Mouse (Mus musculus): ENCODE data around the gene Lyz1.
"Not testable (repeated sequence)": the region's sequence is repeated elsewhere in the genome, so short reads cannot be mapped to it uniquely, and the experiment has no call there.

Lyz1 gene

DNA sequence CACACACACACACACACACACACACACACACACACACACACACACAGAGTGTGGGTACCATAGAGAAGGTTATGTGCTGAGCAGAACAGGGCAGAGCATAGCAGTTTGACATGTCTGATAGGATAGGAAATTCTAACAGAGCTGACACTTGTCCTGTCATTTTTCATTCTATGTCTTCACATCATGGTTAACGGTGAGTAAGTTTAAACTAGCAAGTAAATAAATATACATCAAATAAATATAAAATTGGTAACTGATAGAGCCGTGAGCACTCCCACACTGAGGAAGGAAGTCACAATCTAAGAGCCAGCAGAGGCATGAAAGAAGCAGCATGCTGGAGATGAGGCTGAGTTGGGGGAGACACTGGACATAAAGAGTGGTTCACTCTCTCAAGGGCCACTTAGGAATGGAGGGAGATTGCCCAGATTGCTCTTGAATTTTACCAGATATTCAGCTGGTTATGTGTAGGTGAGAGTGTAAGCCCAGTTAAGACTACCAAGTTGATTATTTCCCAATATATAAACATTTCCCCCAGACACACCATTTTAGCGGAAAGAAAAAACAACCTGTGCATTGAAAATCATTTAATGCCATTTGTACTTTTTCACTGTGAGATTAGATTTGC lies 5.3 kb downstream of the Lyz1 start:
- no peak for DNase-seq (ENCODE audit: low spot score)

DNA sequence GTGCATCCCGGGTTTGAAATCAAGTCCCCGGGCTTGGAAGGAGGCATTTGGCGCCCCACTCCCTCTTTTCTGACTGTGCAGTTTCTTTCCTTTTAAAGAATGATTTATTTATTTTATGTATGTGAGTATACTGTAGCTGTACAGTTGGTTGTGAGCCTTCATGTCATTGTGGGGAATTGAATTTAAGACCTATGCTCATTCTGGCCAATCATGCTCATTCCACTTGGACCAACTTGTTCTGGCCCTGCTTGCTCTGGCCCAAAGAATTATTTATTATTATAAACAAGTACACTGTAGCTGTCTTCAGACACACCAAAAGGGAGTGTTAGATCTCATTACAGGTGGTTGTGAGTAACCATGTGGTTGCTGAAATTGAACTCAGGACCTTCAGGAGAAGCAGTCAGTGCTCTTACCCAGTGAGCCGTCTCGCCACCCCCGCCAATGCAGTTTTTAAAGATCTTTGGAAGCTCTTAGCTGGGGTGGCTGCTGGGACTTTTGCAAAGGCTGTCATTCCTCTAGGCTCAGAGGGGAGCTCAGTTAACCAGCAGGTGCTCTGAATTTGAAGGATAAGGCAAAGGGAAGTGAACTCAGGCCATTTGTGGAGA lies 6.2 kb downstream of the Lyz1 start:
- DNase-seq (ENCODE audit: low spot score): no peak

DNA sequence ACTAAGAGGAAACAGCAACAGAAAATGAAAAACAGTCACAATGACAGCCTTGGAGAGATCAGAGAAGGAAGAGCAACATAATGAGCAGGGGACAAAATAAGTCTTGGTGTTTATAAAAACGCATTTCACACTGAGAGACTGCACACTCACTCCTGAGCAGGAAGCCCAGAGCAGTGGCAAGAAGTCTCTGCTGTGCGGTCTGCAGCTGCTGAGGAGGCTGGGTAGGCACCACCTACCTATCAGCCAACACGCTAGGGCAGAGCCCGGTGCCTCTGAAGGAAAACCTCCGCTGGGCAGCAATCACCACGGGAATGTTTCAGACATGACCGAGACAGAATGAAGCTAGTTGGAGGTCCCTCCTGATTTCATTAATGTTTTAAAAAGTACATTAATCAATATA lies 7.1 kb downstream of the Lyz1 start:
- not testable (repeated sequence) for DNase-seq (ENCODE audit: low spot score)

DNA sequence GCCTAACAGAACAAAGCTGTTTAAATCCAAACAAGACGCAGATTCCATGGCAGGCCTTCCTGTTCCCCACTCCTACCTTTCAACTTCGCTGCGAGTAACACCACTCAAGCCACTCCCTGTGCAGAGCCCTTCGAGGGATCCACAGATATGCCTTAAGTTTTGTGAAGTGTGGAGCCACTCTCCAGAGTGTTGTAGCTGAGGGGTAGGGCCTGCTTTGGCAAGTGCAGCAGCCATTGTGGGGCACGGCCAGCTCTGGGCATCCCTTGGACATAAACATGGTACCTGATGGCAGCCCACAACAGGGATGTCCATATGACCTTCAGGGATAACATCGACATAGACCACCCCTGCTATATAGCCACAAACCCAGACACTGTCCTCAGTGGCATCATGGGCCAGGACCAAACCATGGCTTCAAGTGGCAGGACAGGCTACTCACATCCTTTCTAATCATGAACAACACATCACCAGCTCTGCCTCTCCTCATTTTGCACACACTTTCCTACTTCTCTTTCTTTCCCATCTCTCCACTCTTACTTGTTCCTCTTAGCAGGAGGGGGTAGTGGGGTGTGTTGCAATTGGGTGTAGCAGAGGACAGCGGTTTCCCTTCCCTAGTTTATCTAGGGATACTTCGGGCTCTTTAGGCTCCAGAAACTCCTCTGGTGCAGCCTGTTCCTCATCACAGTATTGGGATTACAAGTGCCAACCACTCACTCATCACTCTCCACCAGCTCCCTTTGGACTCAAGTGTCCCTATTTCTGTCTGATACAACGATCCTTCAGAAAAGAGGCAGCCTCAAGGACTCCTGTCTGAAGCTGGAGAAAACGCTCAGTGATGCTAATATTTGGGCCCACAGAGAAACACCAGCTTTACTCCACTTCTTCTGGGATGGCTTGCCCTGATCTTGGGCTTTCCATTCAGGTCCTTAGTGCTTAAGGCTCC lies 7.8 kb downstream of the Lyz1 start:
- DNase-seq (ENCODE audit: low spot score): no peak

DNA sequence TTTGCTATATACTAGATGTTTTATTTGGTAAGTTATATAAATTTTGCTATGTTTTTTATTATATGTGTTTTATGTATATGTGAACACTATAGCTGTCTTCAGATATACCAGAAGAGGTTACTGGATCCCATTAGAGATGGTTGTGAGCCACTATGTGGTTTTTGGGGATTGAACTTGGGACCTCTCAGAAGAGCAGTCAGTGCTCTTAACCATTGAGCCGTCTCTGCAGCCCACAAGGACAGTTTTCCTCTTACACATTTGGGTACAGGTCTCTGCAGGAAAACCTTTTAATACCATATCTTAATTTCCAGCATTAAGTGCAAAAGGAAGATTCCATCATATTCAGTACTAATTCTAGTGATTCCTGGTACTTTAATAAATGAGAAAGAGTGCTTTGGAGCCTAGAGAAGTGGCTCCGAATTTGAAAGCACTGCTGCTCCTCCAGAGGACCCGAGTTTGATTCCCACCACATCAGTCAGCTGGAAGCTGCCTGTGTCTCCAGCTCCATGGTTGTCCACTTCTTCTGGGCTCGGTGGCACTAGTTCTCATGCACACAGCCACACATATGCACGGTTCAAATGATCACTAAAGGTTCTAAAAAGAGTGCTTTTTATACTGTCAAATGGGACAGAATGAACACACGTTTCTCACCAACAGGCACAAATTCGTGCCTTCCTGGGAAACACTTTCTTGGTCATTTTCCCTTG lies 8.6 kb downstream of the Lyz1 start:
- no peak for DNase-seq (ENCODE audit: low spot score)

DNA sequence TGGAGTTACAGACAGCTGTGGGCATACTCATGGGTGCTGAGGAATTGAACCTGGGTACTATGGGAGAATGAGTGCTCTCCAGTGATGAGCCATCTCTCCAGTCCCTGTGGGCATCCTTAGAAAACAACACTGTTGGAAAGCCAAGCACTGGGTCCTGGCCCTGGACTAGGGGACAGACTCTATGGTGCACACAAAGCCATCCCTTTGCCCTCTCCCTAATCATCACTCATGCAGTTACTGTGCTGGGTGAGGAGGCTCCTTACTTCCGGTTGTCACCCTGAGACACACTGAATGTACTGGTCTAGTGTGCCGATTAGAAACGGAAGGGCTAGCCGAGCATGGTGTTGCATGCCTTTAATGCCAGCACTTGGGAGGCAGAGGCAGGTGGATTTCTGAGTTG lies 9.5 kb downstream of the Lyz1 start:
- not testable (repeated sequence) for DNase-seq (ENCODE audit: low spot score)

DNA sequence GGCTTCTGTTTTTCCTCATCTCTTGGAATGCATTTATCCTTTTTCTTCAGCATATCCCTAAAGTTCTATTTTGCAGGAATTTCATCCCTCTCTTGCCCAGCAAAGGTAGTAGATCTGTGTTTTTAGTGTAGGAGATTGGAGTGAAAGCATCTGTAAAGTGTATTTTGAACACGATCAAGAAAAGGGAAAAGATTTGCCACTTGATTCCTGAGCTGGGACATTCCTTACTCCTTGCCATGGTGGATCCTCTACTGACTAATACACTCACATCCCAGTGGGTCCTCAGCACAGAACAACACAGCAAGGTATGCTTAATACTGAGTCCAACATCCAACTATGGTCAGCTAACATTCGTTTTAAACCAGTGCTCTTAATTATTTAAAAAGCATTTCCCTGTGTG lies 10.1 kb downstream of the Lyz1 start:
- DNase-seq (ENCODE audit: low spot score): no peak

DNA sequence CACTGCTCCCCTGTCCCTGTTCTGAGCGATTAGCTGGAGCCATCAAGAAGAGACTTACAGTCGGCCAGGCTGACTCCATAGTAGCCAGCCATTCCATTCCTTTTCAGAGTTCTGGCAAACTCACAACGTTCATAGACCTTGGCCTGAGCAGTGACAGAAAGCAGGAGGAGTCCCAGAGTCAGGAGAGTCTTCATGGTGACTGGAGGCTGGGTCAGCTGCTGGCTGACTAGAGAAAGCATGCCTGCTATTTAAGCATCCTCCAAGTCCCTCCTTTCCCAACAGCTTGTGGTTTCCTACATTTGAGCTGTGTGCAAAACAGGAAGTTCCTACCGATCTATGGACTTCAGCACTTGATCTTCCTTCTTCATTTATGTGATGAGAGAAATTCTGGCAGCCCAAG lies 10.6 kb downstream of the Lyz1 start, which contains the start of gene Lyz2:
Gene Lyz2, minus strand, starts transcription at position 273 of the 400 bp plus-strand sequence.
- no peak for DNase-seq (ENCODE audit: low spot score)

DNA sequence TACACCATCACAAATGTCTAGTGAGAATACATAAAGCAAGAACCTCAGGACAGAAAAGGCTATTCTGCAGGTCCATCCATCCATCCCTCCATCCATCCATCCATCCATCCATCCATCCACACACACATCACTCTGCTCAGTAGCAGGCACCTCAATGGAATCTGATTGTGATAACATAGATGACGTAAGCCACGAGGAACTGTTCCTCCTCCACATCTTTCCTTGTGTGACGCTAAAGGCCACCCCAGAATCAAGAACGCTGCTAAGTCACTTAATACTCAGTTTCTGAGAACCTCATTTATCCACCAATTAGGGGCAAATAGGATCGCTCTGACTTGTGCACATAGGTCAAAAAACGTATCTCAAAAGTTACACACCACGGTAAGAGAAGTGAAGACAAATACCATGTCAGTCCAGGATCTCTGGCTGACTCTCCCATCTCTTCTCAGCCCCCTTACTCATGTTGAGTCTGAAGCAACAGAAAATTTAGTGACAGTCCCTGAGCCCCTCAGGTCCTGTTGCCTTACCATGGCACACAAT lies 11.2 kb downstream of the Lyz1 start:
- no peak for DNase-seq (ENCODE audit: low spot score)

DNA sequence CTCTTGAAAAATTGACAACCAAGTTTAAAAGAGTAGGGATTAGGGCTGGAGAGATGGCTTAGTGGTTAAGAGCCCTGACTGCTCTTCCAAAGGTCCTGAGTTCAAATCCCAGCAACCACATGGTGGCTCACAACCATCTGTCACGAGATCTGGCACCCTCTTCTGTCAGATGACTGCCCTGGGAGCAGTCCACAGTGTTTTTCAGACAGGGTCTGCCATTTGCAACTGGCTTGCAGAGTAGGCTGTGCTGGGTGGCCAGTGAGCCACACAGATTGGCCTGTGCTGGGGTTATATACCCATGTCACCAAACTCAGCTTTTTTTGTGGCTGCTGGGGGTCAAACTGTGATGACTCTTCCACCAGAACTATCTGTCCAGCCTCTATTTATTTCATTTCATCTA lies 12.7 kb downstream of the Lyz1 start:
- no peak for DNase-seq (ENCODE audit: low spot score)

DNA sequence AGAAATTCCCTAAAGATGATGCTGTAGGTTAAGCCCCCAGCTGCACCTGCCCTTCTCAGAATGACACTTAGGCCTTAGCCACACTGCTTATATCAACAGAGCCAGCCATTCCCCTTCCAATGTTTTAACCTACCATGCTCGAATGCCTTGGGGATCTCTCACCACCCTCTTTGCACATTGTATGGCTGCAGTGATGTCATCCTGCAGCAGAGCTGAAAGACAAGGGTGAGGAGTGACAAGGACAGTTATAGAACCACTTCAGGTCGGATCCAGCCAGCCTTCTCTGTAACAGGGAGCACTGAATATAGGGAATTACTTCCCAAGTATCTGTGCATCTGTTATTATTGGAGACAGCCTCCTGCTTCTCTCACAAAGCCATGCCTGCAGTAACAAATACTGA lies 14.2 kb downstream of the Lyz1 start:
- DNase-seq (ENCODE audit: low spot score): not testable (repeated sequence)

DNA sequence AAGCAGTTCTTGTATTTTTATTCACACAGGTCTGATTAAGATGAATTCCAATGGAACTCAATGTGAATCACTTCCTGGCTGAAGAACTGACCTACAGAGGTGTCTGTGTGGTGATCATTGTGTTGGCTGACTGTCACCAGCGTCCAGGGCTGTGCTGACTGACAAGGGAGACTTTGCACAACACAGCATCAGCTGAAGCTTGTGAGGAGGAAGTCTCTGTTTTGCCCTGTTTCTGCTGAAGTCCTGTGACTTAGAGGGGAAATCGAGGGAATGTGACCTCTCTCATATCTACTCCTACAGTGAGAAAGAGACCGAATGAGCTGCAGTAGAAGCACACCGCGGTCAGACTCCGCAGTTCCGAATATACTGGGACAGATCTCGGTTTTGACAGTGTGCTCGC lies 14.9 kb downstream of the Lyz1 start:
- DNase-seq (ENCODE audit: low spot score): not testable (repeated sequence)

DNA sequence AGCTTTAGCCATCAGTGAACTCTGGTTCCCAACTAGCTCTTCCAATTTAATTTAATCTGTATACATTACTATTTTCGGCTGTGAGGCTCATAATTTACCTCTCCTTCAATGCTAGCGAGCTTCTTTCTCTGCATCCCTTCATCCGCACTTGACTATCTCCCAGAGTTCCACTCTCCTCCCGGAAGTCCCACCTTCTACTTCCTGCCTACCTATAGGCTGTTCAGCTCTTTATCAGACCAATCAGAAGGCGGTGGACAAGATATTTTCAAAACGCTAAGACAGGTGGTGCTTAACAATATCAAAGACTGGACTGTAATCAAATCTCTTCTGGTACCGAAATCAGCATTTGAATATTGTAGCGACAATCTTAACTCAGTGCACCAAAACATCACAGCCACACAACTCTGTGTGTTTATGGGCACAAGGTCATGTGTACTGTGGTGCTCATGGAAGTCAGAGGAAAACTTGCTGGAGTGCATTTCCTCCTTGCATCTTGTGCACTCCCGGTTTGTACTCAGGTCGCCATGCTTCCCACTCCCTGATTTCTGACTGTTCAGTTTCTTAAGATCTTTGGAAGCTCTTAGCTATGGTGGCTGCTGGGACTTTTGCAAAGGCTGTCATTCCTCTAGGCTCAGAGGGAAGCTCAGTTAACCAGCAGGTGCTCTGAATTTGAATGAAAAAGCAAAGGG lies 16.8 kb downstream of the Lyz1 start:
- no peak for DNase-seq (ENCODE audit: low spot score)

DNA sequence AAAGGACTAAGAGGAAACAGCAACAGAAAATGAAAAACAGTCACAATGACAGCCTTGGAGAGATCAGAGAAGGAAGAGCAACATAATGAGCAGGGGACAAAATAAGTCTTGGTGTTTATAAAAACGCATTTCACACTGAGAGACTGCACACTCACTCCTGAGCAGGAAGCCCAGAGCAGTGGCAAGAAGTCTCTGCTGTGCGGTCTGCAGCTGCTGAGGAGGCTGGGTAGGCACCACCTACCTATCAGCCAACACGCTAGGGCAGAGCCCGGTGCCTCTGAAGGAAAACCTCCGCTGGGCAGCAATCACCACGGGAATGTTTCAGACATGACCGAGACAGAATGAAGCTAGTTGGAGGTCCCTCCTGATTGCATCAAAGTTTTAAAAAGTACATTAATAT lies 18.0 kb downstream of the Lyz1 start:
- not testable (repeated sequence) for DNase-seq (ENCODE audit: low spot score)

DNA sequence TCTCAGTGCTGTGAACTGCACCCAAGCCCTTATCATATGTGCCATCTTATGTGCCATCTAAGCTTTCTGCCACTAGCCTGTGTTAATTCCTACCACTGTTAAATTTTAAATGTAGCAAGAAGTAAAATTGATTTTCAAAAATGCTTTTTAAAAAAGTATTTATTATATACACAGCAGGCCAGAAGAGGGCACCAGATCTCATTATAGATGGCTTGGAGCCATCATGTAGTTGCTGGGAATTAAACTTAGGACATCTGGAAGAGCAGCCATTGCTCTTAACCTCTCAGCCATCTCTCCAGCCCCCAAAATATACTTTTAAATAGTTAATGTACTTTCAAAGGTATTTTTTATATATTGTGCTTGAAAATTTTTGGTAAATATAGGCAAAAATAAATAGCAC lies 20.6 kb downstream of the Lyz1 start:
- DNase-seq (ENCODE audit: low spot score): no peak

DNA sequence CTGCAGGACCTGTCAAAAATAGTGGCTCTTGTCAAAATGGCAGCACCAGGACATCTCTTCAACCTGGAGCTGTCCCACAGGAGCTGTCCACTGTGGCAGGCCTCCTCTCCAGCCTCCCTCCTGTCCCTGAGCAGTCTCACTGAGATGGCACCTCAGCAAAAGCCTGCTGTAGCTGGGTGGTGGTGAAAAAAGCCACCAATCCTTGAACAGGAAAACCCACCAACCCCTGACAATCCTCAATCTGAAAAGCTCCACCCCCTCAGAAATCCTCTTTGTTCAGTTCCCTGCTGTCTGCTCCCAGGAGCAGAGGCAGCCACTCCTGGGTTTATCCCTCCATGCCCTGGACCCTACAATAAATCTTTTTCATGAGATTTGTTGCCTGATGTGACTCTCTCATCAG lies 32.8 kb downstream of the Lyz1 start:
- DNase-seq (ENCODE audit: low spot score): no peak

DNA sequence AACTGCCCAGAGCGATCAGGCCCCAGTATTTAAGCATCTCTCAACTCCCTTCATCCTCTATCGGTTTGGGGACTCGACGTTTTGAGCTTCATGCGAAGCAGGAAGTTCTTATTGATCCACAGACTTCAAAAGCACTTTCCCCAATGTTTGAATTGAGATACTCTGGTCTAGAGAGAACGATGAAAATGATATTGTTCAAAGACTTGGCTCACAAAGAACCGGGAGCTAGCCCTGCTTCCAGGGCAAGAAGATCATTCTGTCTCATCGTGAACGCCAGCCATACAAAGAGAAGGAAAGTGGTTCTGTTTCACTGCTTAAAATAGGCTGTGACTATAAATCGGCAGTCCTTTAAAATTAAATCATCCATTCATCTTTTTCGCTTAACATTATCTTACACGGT lies 54.1 kb downstream of the Lyz1 start, which contains the start of gene 9530003J23Rik:
Gene 9530003J23Rik, minus strand, starts transcription at position 101 of the 400 bp plus-strand sequence.
- no peak for DNase-seq (ENCODE audit: low spot score)
